Comparison of ENCODE assay signal across 10 mouse cellular contexts in the genomic region with DNA sequence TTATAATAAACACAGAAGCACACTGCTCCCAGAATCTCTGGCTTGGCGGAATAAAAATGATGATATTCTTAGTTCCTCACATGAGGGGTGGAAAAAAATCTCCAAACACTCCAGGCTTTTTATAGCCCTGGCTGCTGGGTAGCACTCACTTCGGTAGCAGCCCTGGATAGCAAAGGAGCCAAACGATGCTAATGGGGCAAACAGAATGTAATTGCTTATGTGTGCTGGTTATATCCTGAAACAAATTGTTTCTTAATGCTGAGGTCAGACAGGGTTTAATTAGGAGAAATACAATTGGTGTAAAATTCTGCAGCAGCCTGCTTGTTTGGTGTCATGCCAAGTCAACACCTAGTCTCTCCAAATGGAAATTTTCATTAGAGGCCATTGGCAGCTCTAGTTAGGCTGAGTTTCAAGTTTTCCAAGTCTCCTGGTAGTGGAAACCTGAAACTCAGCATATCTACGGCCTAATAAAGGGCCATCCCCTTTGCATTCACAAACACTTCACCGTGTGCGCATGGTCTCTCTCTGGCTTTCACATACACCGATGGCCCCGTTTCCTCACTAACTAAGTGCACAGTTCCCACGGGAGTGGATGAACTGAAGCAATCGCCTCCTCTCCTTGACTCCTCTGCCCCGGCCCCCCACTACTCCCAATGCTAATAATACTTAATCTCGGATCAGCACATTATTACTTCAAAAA.
DNase-seq lines count a peak whose midpoint lies in the region; ATAC-seq and TF ChIP-seq lines count a peak whose summit lies in the region.
"Had no signal": no experiment of that assay in that cellular context is flagged by ENCODE, and none has a peak within 500 bp of the region (broad histone marks: within the 10 kb centered on the region; RNA-seq: fewer than 3 reads in every experiment).

No protein-coding gene starts in this region.

- no peak overlapping the region for H3K4me3 ChIP-seq in forebrain, embryonic 13.5 days
- H3K4me3 ChIP-seq in forebrain, embryonic 11.5 days (ENCODE audit: low read depth, low read length): no peak overlapping the region
- no peak overlapping the region for H3K4me3 ChIP-seq in midbrain, postnatal 0 days (ENCODE audit: low read depth, low read length)
- no peak overlapping the region for H3K4me3 ChIP-seq in midbrain, embryonic 13.5 days (replicated peaks)
- H3K4me3 ChIP-seq in heart, embryonic 13.5 days: no peak overlapping the region
- H3K4me3 ChIP-seq: embryonic facial prominence, embryonic 13.5 days had no signal

- no peak overlapping the region for H3K9ac ChIP-seq in forebrain, embryonic 13.5 days
- no peak overlapping the region for H3K9ac ChIP-seq in forebrain, embryonic 11.5 days (ENCODE audit: low read length)
- no peak overlapping the region for H3K9ac ChIP-seq in midbrain, postnatal 0 days (replicated peaks; ENCODE audit: low read length, poor library complexity, severe bottlenecking)
- H3K9ac ChIP-seq in midbrain, embryonic 13.5 days (replicated peaks): no peak overlapping the region
- H3K9ac ChIP-seq in heart, embryonic 13.5 days: peak overlapping the region; percentile 54; the same call in 1 of the 2 replicates
- H3K9ac ChIP-seq: embryonic facial prominence, embryonic 13.5 days had no signal

- WGBS in forebrain, embryonic 13.5 days: 45% methylated on average over 12 of the region's 12 CpGs
- 77% methylated on average over 12 of the region's 12 CpGs for WGBS in forebrain, embryonic 11.5 days
- WGBS in midbrain, postnatal 0 days: 74% methylated on average over 12 of the region's 12 CpGs
- 77% methylated on average over 12 of the region's 12 CpGs for WGBS in midbrain, embryonic 13.5 days
- WGBS in heart, embryonic 13.5 days: 42% methylated on average over 12 of the region's 12 CpGs

- no peak for TF ChIP-seq CTCF in midbrain, postnatal 0 days (IDR thresholded peaks at IDR 0.05)

- H3K9me3 ChIP-seq in forebrain, embryonic 13.5 days (replicated peaks): no peaks in the 10 kb centered on the region
- no peaks in the 10 kb centered on the region for H3K9me3 ChIP-seq in forebrain, embryonic 11.5 days (ENCODE audit: control insufficient read depth, low read length)
- no peaks in the 10 kb centered on the region for H3K9me3 ChIP-seq in midbrain, postnatal 0 days (ENCODE audit: low read length)
- H3K9me3 ChIP-seq in midbrain, embryonic 13.5 days: no peaks in the 10 kb centered on the region
- H3K9me3 ChIP-seq in heart, embryonic 13.5 days: no peaks in the 10 kb centered on the region
- H3K9me3 ChIP-seq: embryonic facial prominence, embryonic 13.5 days had no signal

- H3K36me3 ChIP-seq in forebrain, embryonic 13.5 days (ENCODE audit: poor library complexity, severe bottlenecking): no peaks in the 10 kb centered on the region
- H3K36me3 ChIP-seq in forebrain, embryonic 11.5 days (ENCODE audit: control insufficient read depth, insufficient read depth, low read length): no peaks in the 10 kb centered on the region
- H3K36me3 ChIP-seq in midbrain, postnatal 0 days (ENCODE audit: insufficient read depth, low read length): no peaks in the 10 kb centered on the region
- H3K36me3 ChIP-seq in midbrain, embryonic 13.5 days: no peaks in the 10 kb centered on the region
- H3K36me3 ChIP-seq in heart, embryonic 13.5 days: no peaks in the 10 kb centered on the region
- H3K36me3 ChIP-seq: embryonic facial prominence, embryonic 13.5 days had no signal

- no peak for DNase-seq in forebrain, embryonic 11.5 days (ENCODE audit: low spot score)
- peak; percentile 33 for DNase-seq in midbrain, postnatal 0 days (ENCODE audit: low spot score)
- peak; percentile 57 for DNase-seq in retina, postnatal 1 day
- no peak for DNase-seq in urinary bladder, postnatal 36 days (ENCODE audit: low spot score in 2 of 2)
- DNase-seq in embryo, embryonic 9.5 days (ENCODE audit: extremely low spot score): no peak

- H3K27ac ChIP-seq in forebrain, embryonic 13.5 days: peak overlapping the region; percentile 2; the same call in 1 of the 2 replicates
- H3K27ac ChIP-seq in forebrain, embryonic 11.5 days (ENCODE audit: low read depth, low read length): no peak overlapping the region
- no peak overlapping the region for H3K27ac ChIP-seq in midbrain, postnatal 0 days (ENCODE audit: low read depth, low read length)
- no peak overlapping the region for H3K27ac ChIP-seq in midbrain, embryonic 13.5 days
- peak overlapping the region; percentile 88 for H3K27ac ChIP-seq in heart, embryonic 13.5 days (replicated peaks)
- H3K27ac ChIP-seq: embryonic facial prominence, embryonic 13.5 days; macrophage had no signal

- no peak overlapping the region for H3K4me2 ChIP-seq in forebrain, embryonic 13.5 days
- H3K4me2 ChIP-seq in forebrain, embryonic 11.5 days (ENCODE audit: low read depth, low read length, severe bottlenecking): no peak overlapping the region
- H3K4me2 ChIP-seq in midbrain, postnatal 0 days (ENCODE audit: low read depth, low read length, poor library complexity, severe bottlenecking): no peak overlapping the region
- no peak overlapping the region for H3K4me2 ChIP-seq in midbrain, embryonic 13.5 days (replicated peaks)
- H3K4me2 ChIP-seq in heart, embryonic 13.5 days: peak overlapping the region; percentile 45
- H3K4me2 ChIP-seq: embryonic facial prominence, embryonic 13.5 days had no signal

- H3K27me3 ChIP-seq in forebrain, embryonic 13.5 days: no peaks in the 10 kb centered on the region
- H3K27me3 ChIP-seq in forebrain, embryonic 11.5 days (ENCODE audit: control insufficient read depth, insufficient read depth, low read length): no peaks in the 10 kb centered on the region
- no peaks in the 10 kb centered on the region for H3K27me3 ChIP-seq in midbrain, postnatal 0 days (ENCODE audit: insufficient read depth, low read length)
- H3K27me3 ChIP-seq in midbrain, embryonic 13.5 days: no peaks in the 10 kb centered on the region
- H3K27me3 ChIP-seq in heart, embryonic 13.5 days (replicated peaks): no peaks in the 10 kb centered on the region
- H3K27me3 ChIP-seq: embryonic facial prominence, embryonic 13.5 days had no signal

- peaks cover 31% of the 10 kb centered on the region for H3K4me1 ChIP-seq in forebrain, embryonic 13.5 days
- H3K4me1 ChIP-seq in forebrain, embryonic 11.5 days (replicated peaks; ENCODE audit: control insufficient read depth, insufficient read depth, low read length): 0 out of 2 replicates have a peak, but pooled peaks cover 4% of the 10 kb centered on the region
- no peaks in the 10 kb centered on the region; the same call in 1 of the 2 replicates for H3K4me1 ChIP-seq in midbrain, postnatal 0 days (ENCODE audit: insufficient read depth, low read length)
- H3K4me1 ChIP-seq in midbrain, embryonic 13.5 days (replicated peaks): 0 out of 2 replicates have a peak, but pooled peaks cover 11% of the 10 kb centered on the region
- peaks cover 17% of the 10 kb centered on the region for H3K4me1 ChIP-seq in heart, embryonic 13.5 days
- H3K4me1 ChIP-seq: embryonic facial prominence, embryonic 13.5 days had no signal

- ATAC-seq in forebrain, embryonic 13.5 days: peak; percentile 83
- no peak for ATAC-seq in forebrain, embryonic 11.5 days (replicated peaks; ENCODE audit: low FRiP score)
- ATAC-seq in midbrain, postnatal 0 days (ENCODE audit: low FRiP score): no peak
- no peak for ATAC-seq in midbrain, embryonic 13.5 days
- ATAC-seq in heart, embryonic 13.5 days (ENCODE audit: extremely low read depth, insufficient number of reproducible peaks, low FRiP score, low TSS enrichment): no peak

Comparison
In these comparisons a context has a peak if more than half of its experiments do, and no peak if none do; other contexts are left out.
1. H3K27ac ChIP-seq: peak in forebrain, embryonic 13.5 days (single experiment) and heart, embryonic 13.5 days (single experiment); none in forebrain, embryonic 11.5 days (single experiment), midbrain, postnatal 0 days (single experiment) and midbrain, embryonic 13.5 days (single experiment).
2. DNase-seq: peak in midbrain, postnatal 0 days (single experiment) and retina, postnatal 1 day (single experiment); none in forebrain, embryonic 11.5 days (single experiment), urinary bladder, postnatal 36 days (0 of 2) and embryo, embryonic 9.5 days (single experiment).